Mouse (Mus musculus) thymus, adult 18-20 months (tissue): Measurements from ENCODE around the gene Slc6a19.
"Not testable (repeated sequence)": the region's sequence is repeated elsewhere in the genome, so short reads cannot be mapped to it uniquely, and the experiment has no call there.

Experiments used
- DNase-seq, 2 experiments: peaks; one replicate each; pipeline ENCODE4 v3.0.0; 2022; ENCODE audit warnings: mixed read lengths in 2 of 2

Slc6a19 gene

DNA sequence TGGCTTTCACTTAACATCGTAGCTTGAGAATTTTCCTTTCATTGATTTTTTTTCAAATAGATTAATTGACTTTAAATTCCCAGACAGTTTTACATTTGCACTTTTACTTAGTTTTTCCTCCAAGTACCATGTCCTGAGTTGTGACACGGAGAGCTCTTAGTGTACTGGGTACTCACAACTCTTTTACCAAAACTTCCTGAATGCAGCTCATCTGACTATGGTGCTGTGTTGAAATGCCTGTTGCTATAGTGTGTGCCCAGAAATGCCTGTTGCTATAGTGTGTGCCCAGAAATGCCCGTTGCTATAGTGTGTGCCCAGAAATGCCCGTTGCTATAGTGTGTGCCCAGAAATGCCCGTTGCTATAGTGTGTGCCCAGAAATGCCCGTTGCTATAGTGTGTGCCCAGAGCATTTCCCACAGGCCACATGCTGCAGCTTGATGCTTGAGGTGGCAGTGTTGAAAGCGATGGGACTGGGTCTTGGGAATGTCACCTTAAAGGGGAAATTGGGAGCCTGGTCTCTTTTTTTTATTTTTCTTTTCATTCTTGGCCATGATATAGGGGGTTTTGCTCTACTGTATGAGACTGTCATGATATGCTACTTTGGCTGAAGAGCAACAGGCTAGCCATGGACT is at the start of gene Slc6a19:
Slc6a19 (minus strand) TSS at position 172 of the 632 bp plus-strand sequence.
- no peak for DNase-seq

DNA sequence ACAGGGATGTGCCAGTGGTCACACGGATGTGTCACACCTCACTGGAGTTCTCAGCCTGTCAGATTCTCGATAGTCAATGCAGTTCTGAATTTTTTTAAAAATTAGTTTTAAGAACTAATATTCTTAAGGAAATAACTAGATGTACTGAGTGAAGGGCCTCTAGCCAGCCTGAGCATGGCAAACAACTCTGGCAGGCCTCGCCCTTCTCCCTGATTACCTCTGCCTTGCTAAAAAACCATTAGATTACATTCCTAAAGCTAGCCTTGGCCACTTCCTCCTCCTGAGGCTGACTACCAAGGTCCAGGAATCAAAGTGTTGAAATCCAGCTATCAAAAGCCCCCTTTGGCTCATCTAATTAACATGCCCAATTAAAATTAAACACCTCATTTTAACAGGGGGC is 46.6 kb upstream of the Slc6a19 start:
- DNase-seq = no peak

DNA sequence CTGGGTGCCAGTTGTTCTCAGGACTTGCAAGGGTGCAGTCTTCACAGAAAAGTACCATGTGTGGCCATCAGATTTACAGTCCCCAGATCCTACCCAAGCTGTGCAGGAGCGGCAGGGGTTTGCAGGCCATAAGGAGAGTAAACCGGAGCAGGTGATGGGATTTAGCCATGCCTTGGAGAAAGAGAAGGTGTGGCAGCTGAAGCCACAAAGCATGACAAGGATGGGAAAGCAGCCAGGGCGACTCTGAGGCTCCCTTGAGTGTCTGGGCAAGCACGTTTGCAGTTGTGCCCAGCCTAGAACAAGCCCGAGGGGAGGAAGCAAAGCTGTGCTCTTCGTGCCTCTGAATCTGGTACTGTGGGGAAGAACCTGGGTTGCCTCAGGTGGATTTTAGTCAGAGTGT is 45.8 kb upstream of the Slc6a19 start:
- no peak for DNase-seq

DNA sequence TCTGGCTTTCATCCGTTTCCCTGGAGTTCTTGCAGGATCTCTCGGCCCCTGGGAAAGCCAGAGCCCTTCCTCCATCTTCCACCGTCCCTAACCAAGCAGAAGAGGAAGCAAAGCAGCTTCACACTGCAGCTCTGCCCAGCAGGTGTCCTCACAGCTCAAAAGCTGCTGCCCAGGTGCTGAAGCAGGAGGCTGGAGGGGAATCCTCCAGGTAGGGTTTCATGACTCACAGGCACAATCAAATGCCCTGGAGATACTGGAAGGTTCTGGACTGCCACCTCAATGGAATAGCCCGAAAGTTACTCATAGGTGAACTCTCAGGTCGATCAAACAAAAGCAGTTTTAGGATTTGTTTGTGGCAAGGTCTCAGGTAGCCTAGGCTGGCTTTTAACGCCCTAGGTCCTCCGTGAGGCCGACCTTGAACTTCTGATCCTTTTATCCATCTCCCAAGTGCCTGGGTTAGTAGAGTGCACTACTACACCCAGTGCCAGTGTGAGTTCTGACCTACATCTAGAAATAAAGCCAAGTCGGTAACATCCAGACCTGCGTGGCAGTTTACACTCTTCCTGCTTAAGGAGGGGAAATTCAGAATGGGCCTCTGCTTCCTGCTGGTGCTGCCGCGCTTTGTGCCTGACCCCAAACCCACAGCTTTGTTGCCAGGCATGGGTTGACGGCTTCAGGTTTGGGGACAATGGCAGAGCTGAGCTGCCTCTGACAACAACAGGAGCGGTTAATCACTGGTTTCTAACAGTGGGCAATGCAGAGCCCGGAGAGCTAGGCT is 44.2 kb upstream of the Slc6a19 start:
- peak; percentile 33 to 54 for DNase-seq

DNA sequence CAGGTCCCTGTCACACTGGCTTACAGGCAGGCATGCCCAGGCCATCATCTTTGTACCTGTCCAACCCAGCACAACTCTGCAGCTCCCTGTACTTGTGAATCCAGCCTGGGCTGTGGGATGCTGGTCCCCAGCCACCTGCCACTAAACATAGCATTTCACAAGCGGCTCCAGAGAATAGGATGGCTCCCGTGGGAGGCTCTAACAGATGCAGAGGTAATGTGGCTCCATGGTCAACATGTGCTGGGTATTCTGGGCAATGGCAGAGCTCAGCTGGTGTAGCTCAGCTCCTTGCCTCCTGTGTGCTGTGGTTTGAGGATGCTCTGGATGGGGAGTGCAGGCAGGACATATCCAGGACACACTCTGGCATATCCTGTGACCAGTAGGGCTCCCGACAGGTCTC is 39.0 kb upstream of the Slc6a19 start:
- DNase-seq = no peak

DNA sequence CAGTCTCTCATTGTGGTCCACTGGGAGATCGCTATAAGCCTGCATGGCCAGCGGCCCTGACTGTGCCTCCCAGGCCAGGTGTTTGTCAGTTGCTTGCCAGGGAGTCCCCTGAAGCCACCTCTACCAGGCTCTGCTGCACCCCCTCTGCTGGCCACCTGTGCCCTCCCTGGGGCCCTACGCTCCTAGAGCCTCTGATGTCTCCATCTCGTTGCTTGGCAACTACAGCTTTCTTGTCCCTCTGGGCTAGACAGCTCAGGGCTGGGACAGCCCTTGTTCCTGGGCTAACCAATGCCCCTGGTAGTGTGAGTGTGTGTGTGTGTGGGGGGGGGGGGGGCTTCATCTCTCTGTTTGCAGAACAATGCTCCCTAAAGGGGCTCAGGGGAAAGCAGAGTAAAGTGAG is 38.3 kb upstream of the Slc6a19 start:
- DNase-seq = peak in 1 of 2 experiments; percentile 57

DNA sequence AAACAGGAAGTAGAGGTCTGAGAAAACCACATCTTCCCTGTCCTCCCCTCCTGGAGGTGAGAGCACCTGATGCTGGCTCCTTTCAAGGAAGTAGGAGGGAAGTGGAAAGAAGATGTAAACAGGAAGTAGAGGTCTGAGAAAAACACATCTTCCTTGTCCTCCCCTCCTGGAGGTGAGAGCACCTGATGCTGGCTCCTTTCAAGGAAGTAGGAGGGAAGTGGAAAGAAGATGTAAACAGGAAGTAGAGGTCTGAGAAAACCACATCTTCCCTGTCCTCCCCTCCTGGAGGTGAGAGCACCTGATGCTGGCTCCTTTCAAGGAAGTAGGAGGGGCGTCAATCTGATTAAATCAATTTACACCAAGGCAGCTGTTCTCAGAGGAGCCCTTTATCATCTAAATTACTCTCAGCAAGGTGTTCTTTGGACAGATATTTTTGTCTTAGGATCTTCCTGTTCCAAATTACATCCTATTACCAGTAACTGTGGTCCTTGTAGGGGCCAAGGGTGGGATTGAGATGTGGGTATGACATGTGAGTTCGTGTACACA is 35.8 kb upstream of the Slc6a19 start:
- DNase-seq = not testable (repeated sequence)

DNA sequence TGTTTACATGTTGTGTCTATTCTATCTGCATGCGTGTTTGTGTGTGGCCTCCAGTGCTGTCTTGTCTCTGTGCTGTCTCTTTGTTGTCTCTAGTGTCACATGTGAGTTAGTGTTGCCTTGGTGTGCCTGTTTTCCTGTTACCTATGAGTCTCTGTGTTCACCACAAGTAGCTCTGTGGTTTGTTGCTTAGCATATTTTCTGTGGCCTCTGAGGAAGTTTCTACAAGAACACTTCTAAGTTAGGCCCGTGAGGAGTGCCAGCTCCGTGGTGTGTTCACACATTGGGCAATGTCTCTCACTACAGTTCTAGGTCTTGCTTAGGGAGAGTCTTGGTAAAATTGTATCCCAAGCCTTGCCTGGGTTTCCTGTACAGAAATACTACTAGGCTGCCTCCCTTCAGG is 32.3 kb upstream of the Slc6a19 start:
- peak in 1 of 2 experiments; percentile 51 for DNase-seq

DNA sequence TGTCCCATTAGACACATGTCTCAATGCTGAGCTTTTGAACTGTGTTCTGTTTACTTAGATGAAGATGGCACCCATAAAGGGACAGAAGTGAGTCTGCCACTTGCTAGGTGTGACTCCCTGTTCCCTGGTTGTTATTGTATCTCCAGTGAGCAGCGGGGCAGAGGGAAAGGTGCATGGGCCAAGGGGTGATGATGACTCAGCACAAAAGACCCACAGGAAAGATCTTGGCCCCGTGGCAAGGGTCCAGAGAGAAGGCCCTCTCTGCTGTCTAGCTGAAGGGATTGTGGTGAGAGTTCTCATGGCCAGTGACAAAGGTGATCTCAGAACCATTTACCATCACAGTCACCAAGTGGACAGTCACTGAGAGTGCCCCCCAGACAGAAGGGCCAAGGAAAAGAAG is 31.3 kb upstream of the Slc6a19 start:
- DNase-seq = no peak

DNA sequence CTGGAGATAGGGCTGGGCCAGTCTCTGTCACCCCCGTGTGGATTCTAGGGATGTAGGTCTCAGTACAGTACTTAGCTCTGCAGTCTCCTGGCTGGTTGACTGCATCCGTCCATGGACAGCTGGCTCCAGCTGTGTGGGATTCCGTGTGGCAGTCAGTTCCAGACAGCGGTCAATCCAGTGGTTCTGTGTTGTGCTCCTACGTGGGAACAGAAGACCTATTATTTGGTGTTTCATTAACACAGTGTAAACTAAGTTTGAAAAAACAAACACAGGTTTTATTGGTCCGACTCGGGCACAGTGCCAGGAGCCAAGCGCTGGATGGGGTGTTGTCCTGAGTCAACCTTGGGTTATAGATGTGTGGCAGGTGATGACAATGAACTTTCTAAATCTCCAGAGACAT is 30.6 kb upstream of the Slc6a19 start:
- DNase-seq = no peak

DNA sequence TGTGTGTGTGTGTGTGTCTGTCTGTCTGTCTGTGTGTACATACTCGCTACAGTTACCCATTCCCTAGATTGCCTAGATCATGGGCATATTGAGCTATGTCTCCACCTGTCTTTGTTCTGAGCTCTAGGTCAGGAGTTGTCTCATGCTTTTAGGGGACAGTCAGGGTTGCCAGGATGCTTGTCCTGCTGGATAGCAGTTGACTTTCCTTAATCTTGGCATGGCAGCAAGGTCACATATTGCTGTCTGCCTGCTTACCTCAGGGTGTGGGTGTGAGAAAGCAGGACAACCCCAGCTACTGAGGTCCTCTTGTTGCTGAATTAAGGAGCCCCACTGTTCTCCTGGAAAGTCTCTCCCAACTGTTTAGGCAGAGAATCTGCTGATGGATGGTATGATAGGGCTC is 29.7 kb upstream of the Slc6a19 start:
- no peak for DNase-seq

DNA sequence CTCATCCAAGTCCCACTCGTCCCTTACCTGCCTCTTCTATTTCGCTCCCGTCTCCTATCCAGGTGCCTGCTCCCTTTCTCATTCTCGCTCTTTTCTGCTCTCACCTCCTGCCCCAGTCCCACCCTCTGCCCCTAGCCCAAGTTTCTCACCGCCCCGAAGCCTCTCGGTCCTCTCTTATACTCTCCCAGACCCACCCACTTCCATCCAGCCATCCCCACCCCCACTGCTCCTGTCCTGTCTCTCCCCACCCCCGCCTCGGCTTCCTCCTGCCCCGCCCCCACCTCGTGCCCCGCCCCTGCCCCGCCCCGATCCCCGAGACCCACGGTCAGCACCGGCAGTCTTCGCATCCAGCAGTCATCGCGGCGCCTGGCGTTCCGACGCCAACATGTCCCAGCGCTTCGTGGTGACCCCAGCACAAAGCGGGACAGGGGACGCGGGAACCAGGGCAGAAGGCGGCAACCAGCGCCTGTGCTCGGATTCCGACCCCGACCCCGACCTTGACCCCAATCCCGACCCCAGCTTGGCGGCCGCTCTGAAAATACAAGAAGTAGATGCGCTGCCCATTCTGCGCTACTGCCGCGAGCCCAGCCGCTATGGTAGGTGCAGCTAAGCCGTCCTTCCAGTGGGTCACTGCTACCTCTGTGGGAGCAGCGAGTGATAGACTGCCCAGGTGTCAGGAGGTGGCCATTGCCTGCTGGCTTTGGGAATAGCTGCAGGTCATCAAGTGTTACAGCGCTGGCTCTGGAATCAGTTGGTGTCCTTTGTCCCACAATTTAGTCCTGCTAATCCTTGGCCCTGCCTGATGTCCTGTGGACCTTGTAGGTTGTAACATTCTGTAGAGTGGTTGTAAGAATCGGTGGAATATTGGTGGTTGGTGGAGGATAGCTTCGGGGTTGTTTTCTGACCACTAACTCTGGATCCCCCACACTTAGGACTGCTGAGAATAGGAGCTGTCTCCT is 28.4 kb upstream of the Slc6a19 start, which contains the start of gene Slc12a7:
Slc12a7 (plus strand) TSS at position 353 of the 959 bp plus-strand sequence.
- DNase-seq = no peak

DNA sequence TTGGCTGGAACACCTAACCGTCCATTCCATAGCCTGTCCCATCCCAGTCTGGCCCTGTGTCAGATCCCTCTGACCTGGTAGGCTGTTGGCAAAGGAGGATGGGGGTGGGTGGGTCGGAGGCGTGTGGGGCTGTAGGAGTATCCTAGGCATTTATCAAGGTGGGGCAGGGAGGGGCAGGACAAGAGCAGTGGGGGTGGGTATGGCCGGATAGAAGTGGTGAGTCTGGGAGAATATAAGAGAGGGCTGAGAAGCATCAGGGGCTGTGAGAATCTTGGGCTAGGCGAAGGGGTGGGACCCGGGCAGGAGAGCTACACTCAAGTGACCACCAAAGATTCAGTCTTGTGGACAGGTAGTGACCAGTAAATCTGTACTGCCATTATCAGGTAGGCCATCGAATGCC is 27.6 kb upstream of the Slc6a19 start:
- no peak for DNase-seq

DNA sequence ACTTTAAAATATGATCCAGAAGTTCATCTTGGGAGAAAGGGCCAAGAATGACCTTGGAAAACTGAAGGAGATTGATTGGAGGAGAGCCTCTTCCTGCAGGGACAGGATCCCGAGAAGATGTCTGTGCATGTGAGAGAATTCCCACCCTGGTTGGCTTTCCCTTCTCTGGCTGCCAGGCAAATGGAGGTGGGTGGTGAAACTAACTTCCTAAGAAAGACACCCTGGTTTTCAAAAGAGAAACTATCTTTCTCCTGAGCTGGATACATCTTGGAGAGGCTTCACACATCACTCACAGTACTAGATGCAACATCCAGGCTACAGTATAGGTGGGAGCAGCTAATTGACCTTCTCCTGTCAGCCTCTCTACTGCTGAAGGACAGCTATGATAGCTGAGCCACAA is 26.2 kb upstream of the Slc6a19 start:
- no peak for DNase-seq

DNA sequence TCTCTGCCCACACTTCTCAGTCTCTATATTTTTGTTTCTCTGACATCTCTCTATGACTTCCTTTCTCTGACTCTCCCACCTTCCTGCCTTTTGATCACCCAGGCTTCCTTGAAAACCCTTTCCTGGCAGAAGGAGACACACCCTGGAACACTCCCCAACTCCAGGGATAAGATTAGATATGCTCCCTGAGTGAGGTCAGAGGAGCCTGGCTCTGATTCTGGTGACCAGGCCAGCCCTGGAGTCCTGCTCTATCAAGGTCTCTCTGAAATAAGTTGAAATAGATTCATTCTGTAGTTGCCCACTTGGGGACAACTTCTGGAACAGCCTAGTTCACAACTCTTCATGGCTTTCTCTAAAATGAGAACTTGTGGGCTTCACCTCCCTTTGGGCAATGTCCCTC is 24.0 kb upstream of the Slc6a19 start:
- DNase-seq = no peak

DNA sequence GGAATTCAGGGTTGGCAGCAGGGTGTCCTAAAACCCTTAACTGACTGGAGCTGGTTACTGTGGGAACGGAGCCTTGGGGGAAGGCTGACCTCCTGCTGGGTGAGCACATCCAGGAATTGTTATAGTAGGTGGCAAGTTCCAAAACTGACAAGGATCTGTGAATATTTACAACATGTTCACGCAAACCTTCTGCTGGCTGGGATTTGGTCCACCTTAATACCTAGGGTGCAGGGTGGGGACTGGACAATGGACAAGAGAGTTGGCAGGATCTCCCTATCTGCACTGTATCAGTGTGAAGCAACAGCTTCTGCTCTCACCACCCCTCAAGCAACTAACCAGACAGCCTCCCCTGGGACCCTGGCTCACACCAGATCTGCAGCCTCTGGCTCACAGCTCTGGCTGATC is 23.0 kb upstream of the Slc6a19 start:
- no peak for DNase-seq

DNA sequence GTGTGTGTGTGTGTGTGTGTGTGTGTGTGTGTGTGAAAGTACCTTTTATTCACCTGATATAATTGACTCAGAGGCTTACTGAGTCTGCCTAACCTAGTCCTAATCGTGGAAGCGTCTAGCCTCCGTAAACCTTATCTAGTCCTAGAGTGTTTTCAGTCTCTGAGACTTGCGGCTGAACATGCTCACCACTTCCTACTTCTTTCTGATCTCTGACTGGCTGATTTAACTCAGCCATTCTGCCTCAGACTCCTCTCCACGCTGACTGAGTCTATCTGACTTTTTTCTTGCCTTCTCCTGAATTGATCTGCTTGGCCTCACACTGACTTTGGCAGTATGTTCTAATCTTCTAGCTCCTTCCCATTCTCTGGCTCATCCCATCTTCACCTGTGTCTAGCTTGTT is 20.6 kb upstream of the Slc6a19 start:
- DNase-seq = no peak

DNA sequence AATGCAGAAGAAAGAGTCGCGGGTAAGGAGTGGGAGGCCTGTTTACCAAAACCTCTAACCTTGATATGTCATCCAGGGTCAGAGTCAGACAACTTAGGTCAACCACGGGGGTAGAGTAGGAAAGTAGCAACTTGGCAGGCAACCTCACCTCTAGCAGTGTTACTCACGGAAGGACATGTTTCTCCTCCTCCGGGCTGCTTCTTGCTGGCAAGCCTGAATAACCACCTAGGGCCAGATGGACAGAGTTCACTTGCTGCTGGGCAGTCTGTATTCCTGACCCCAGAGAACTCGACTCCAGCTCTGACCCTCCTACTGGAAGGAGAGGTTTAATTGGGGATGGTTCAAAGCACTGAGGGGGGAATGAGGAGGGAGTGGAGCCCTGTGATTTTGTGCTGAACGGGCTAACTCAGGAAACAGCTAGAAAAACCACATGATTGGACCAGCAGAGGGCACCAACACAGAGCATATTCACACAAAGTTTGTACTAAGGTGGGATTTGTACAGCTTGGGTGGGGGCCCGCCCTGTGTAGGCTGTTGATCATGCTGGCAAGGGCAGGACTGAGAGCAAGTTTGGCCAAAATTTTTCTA is 18.5 kb upstream of the Slc6a19 start:
- peak in 1 of 2 experiments; percentile 40 for DNase-seq

DNA sequence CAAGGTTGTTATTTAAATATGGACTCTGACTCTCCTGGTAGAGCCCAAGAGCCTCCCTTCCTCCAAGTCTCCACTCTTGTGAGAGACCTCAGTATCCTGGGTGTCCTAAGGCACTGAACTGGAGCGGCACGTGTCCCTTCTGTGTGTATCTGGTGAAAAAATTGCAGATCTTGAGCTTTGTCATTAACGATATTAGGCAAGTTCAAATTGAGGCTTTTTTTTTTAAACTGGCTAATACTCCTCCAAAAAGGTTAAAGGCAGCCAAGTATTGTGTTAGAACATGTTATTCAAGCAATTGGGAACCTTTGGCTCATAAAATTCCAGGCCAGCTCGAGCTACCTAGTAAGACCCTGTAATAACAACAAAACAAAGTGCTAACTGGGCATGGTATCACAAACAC is 15.6 kb upstream of the Slc6a19 start:
- no peak for DNase-seq

DNA sequence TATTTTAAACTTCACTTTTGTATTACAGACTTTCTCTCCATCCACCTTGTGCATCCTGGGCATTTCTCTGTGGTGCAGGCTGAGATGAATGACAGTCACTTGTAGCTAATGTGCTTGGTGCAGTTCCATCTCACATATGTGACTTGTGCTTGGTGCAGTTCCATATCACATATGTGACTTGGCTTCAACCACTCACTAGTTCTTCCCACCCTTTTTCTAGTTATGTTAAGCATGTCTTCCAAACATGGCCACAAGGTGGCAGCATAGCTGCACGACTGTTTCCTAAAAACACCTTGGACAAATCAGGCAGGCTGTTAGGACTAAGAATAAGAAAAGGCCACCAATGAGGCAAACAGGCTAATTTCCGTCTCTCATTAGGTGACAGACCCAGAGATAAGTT is 13.6 kb upstream of the Slc6a19 start:
- DNase-seq = peak in 1 of 2 experiments; percentile 66

DNA sequence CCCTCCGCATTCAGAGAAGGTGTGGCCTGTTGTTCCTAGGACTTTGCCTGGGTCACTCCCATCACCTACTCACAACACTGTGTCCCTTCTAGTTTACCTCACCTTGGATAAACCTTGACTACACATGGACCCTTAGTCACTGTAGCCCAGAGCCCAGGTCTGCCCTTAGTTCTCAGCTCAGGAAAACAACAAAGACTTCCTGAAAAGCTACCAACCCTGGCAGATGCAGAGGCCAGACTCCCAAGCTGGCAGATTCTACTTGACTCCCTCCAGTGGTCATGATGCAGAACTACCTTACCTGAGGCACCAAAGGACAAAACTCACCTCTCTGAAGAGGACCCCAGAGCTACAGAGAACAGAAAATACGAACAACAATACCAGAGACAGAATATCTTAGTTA is 9.4 kb upstream of the Slc6a19 start:
- peak in 1 of 2 experiments; percentile 67 for DNase-seq

DNA sequence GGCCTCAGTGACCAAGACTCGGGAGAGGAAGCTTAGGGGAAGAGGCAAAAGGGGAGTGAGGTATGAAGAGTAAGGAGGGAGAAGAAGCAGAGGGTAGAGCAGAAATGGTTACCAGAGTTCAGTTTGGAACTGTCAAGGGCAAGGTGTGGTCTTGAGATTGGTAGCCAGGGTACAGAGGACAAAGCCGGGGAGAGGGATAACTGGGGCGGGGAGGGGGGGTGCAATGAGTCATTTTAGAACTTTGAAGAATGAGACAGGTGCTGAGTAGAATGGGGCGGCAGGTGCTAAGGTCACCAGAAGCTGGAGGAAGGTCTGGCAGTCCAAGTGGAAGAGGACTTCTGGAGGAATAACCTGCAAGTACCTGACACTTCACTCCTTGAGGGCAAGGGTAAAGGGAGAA is 8.5 kb upstream of the Slc6a19 start:
- no peak for DNase-seq

DNA sequence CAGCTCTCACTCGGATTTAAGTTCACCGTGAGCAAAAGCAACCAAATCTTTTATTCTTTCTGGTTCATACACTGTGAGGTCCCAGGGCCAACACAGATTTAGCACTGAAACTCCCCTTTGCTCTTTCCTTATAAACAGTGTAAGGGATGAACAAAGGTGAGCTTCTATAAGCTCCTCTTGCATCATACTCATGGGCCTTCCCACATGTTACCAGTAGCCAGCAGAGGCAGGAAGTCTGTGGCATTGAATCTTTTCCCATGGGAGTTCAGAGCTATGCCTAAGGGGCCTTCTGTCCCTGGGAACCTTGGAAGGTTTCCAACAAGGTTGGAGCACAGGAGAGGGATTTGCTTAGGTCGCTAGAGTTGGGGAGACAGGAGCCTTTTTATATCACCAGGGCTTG is 7.6 kb upstream of the Slc6a19 start:
- no peak for DNase-seq
